Mouse (Mus musculus): ENCODE data around the gene Etv2. TPM values are rescaled to one million over a fixed set of nuclear protein-coding genes. Genes with fewer than 3 reads are reported as not detected.
A peak's percentile ranks its signal among the peaks of the same experiment; 100 is the strongest.

Gene Etv2
- polyA plus RNA-seq (2012; ENCODE audit: insufficient read depth, insufficient read length, low replicate concordance, missing spikeins), result not detected in 2 replicates

DNA sequence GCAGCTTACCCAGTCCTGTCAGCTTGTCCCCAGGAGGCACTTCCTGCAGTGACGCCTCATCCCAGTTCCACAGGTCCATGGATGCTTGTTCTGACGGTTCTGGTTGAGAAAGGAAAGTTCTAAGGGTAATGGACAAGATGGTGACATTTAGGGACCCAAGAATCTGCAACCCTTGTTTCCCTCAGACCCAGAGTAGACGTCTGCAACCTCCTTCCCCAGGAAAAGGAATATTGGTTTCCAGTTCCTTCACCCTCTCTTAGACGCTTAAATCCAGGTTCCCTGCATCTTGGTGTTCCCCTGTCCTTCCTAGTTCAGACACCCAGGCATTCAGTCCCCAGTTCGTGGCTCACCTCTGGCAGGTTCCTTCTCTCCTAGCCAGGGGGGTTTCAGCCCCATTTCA lies at the start of gene Etv2:
Gene Etv2, minus strand, starts transcription at position 101 of the 400 bp plus-strand sequence.
- 8% methylated on average over 5 of the region's 5 CpGs for WGBS
- peaks cover 4% of the 10 kb centered on the region; the same call in 1 of the 2 replicates for H3K4me1 ChIP-seq (ENCODE audit: control insufficient read depth, insufficient read depth, low read length)
- H3K4me3 ChIP-seq (ENCODE audit: insufficient read depth, low read depth, low read length), result no peak within 1 kb of the TSS
- TF ChIP-seq CTCF (IDR thresholded peaks at IDR 0.05; ENCODE audit: insufficient read depth, low read depth, low read length) (no peak), POLR2A (IDR thresholded peaks at IDR 0.05; ENCODE audit: insufficient read depth, low read depth, low read length) (no peak)
- no peak within 1 kb of the TSS for H3K27ac ChIP-seq (ENCODE audit: insufficient read depth, low read depth, low read length)

DNA sequence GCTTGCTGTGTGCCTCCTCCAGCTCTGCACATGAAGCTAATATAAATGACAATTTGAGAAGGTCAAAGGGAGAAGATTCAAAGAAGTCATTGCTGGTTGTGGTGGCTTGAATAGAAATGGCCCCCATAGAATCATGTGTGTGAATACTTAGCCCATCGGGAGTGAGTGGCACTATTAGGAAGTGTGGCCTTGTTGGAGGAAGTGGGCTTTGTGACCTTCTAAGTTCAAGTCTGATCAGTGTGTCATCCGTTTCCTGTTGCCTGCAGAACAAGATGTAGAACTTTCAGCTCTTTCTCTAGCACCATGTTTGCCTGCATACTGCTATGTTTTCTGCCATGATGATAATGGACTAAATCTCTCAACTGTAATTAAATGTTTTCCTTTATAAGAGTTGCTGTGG lies 47.8 kb upstream of the Etv2 start:
- 0 out of 2 replicates have a peak, but pooled peaks cover 3% of the 10 kb centered on the region for H3K4me1 ChIP-seq (ENCODE audit: control insufficient read depth, insufficient read depth, low read length)
- no peak overlapping the region for H3K4me3 ChIP-seq (ENCODE audit: insufficient read depth, low read depth, low read length)
- WGBS, result 78% methylated on average over 2 of the region's 2 CpGs
- TF ChIP-seq POLR2A (IDR thresholded peaks at IDR 0.05; ENCODE audit: insufficient read depth, low read depth, low read length) (no peak), CTCF (IDR thresholded peaks at IDR 0.05; ENCODE audit: insufficient read depth, low read depth, low read length) (no peak)
- no peak overlapping the region for H3K27ac ChIP-seq (ENCODE audit: insufficient read depth, low read depth, low read length)

DNA sequence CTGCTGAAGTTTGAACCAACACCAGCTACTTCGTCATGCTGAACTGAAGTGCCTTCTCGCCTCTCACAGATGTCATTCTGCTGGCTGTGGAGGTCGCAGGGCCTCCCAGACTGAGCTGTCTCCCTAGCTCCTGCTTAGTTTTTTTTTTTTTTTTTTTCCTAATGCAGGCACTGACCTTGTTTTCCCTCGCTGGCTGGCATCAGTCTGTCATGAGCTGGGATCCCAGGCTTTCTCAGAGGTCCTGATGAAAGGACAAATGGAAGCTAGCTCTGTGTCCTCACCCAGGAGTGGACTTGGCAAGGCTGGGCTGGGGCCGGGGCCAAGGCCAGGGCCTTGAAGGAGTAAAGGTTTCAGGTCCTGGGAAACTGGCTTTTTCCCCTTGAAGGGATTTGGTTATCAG lies 46.2 kb upstream of the Etv2 start:
- Histone ChIP-seq H3K27ac (ENCODE audit: insufficient read depth, low read depth, low read length) (no peak overlapping the region), H3K4me1 (ENCODE audit: control insufficient read depth, insufficient read depth, low read length) (no peaks in the 10 kb centered on the region), H3K4me3 (ENCODE audit: insufficient read depth, low read depth, low read length) (no peak overlapping the region)
- TF ChIP-seq CTCF (IDR thresholded peaks at IDR 0.05; ENCODE audit: insufficient read depth, low read depth, low read length) (no peak), POLR2A (IDR thresholded peaks at IDR 0.05; ENCODE audit: insufficient read depth, low read depth, low read length) (no peak)
- 69% methylated on average over 5 of the region's 5 CpGs for WGBS

DNA sequence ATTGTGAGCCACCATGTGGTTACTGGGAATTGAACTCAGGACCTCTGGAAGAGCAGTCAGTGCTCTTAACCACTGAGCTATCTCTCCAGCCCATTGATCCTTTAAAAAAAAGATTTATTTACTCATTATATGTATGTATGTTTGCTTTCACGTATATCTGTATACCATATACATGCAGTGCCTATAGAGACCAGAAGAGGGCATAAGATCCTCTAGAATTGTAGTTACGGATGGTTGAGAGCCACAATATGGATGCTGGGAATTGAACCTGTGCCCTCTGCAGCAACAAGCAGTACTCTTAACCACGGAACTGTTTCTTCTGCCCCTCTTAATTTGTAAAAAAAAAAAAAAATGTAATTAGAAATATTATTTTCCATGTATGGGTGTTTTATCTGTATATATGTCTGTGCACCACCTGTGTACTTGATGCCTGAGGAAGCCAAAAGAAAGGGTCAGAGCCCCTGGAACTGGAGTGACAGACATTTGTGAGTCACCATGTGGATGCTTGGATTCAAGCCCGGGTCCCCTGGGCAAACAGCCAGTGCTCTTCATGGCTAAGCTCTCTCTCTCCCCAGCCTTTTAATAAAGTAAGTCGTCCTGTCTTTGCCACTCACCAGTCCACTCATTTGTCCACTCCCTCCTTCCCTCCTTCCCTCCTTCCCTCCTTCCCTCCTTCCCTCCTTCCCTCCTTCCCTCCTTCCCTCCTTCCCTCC lies 42.8 kb upstream of the Etv2 start:
- Histone ChIP-seq H3K4me1 (ENCODE audit: control insufficient read depth, insufficient read depth, low read length) (no peaks in the 10 kb centered on the region), H3K27ac (ENCODE audit: insufficient read depth, low read depth, low read length) (no peak overlapping the region), H3K4me3 (ENCODE audit: insufficient read depth, low read depth, low read length) (no peak overlapping the region)
- TF ChIP-seq CTCF (IDR thresholded peaks at IDR 0.05; ENCODE audit: insufficient read depth, low read depth, low read length) (no peak), POLR2A (IDR thresholded peaks at IDR 0.05; ENCODE audit: insufficient read depth, low read depth, low read length) (no peak)
- WGBS, result 39% methylated on average over 5 of the region's 5 CpGs

DNA sequence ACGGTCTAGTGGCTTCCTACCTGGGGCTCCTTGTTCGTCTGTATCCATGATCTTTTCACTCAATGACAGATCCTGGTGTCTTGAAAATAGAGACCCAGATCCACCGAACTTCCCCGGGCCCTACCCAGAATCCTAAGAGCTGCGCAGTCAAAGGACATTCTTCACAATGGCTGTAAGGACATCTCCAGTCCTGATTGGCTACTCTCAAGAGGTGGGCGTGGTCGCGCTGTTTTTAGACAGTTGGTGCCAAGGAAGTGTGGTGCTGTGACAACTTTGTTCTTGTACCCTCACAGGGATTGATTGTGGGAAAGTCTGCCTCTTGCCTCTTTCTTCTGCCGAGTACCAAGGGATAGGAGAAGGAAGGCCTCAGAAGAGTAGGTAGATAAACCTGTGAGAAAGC lies 35.8 kb upstream of the Etv2 start, which contains the start of gene Pmis2:
Gene Pmis2, minus strand, starts transcription at position 126 of the 400 bp plus-strand sequence.
- no peak within 1 kb of the TSS for H3K27ac ChIP-seq (ENCODE audit: insufficient read depth, low read depth, low read length)
- no peak within 1 kb of the TSS for H3K4me3 ChIP-seq (ENCODE audit: insufficient read depth, low read depth, low read length)
- 72% methylated on average over 9 of the region's 9 CpGs for WGBS
- TF ChIP-seq CTCF (IDR thresholded peaks at IDR 0.05; ENCODE audit: insufficient read depth, low read depth, low read length), result no peak
- no peak for TF ChIP-seq POLR2A (IDR thresholded peaks at IDR 0.05; ENCODE audit: insufficient read depth, low read depth, low read length)
- no peaks in the 10 kb centered on the region for H3K4me1 ChIP-seq (ENCODE audit: control insufficient read depth, insufficient read depth, low read length)

DNA sequence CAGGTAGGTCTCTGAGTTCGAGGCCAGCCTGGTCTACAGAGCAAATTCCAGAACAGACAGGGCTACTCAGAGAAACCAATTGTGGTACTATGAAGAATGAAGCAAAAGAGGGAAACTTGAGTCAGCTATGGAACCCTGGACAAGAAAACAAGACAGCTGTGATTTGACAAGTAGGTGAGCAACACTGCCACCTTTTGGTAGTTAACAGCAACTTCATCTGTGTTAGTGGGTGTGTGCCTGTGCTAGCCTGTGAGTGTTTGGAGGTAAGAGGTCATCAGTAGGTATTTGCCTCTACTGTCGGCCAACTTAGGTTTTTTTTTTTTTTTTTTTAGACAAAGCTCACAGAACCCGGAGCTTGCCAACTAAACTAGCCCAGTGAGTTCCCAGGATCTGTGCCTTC lies 33.6 kb upstream of the Etv2 start:
- H3K27ac ChIP-seq (ENCODE audit: insufficient read depth, low read depth, low read length), result no peak overlapping the region
- no peaks in the 10 kb centered on the region for H3K4me1 ChIP-seq (ENCODE audit: control insufficient read depth, insufficient read depth, low read length)
- TF ChIP-seq POLR2A (IDR thresholded peaks at IDR 0.05; ENCODE audit: insufficient read depth, low read depth, low read length) (no peak), CTCF (IDR thresholded peaks at IDR 0.05; ENCODE audit: insufficient read depth, low read depth, low read length) (no peak)
- no peak overlapping the region for H3K4me3 ChIP-seq (ENCODE audit: insufficient read depth, low read depth, low read length)
- 49% methylated on average over 3 of the region's 3 CpGs for WGBS

DNA sequence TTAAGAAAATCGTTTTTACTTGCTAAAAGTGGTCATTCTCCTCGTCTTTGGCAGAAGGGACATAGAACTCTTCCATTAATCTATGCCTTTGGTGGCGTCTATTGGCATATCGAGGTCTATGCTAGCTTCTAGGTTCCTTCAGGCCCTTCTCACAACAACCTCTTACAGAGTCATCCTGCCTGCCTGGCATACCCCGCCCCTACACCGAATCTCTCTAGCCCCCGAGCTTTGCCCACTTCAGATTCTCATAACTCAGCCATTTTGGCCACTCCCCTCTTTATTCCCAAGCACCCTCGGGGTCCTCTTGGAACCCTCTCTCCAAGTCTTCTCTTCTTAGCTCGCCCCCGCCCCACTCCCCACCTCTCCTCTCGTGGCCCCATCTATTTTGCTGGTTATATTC lies 29.7 kb upstream of the Etv2 start:
- H3K27ac ChIP-seq (ENCODE audit: insufficient read depth, low read depth, low read length), result peak overlapping the region; percentile 43; the same call in 1 of the 2 replicates
- TF ChIP-seq CTCF (IDR thresholded peaks at IDR 0.05; ENCODE audit: insufficient read depth, low read depth, low read length), result no peak
- no peak for TF ChIP-seq POLR2A (IDR thresholded peaks at IDR 0.05; ENCODE audit: insufficient read depth, low read depth, low read length)
- peak overlapping the region; percentile 93 for H3K4me3 ChIP-seq (ENCODE audit: insufficient read depth, low read depth, low read length)
- no peaks in the 10 kb centered on the region for H3K4me1 ChIP-seq (ENCODE audit: control insufficient read depth, insufficient read depth, low read length)
- WGBS, result 3% methylated on average over 11 of the region's 11 CpGs

DNA sequence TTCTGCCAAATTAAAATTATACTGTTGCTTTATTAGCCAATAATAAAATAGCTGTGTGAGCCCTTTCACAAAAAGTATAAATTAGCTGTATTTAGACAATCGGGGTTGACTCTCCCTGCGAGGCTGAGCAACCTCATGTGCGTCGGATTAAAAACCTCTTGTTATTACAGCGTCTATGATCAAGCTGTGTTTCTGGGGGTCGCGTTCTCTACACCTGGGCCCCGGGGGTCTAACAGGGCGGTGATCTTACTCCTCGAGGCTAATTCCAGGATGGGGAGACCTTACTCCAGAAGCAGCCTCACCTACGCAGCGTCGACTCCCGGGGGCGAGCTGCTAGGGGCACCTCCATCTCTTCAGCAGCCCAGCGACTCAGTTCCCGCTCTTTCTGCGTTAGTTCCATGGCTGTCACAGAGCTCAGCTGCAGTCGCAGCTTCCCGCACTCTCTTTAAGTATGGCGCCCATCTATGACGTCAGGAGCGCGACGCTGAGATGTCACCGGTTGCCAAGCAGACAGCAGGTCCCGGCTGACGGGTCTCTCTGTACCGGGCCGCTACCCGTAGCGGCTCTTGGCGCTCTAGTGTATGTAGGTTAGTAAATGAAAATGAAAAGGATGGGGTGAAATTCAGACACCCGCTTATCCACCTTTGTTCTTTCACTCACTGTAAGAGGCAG lies 29.0 kb upstream of the Etv2 start, which contains the start of gene Haus5:
Gene Haus5, minus strand, starts transcription at position 466 of the 672 bp plus-strand sequence.
- TF ChIP-seq CTCF (IDR thresholded peaks at IDR 0.05; ENCODE audit: insufficient read depth, low read depth, low read length), result no peak
- peak; percentile 68 for TF ChIP-seq POLR2A (IDR thresholded peaks at IDR 0.05; ENCODE audit: insufficient read depth, low read depth, low read length)
- WGBS, result under 1% methylated on average over 34 of the region's 34 CpGs
- H3K27ac ChIP-seq (ENCODE audit: insufficient read depth, low read depth, low read length), result peak within 1 kb of the TSS; percentile 43

More for the DNA sequence above, 29.0 kb upstream of the Etv2 start, which contains the start of gene Haus5:
- Histone ChIP-seq H3K4me3 (ENCODE audit: insufficient read depth, low read depth, low read length) (peak within 1 kb of the TSS; percentile 93), H3K4me1 (ENCODE audit: control insufficient read depth, insufficient read depth, low read length) (no peaks in the 10 kb centered on the region)

Data from olfactory bulb, adult 2 months (tissue).